Mouse (Mus musculus): ENCODE measurements around the gene Aspa.

Gene Aspa

GRCm38 (mm10) chr11:73257362-73257945 is 71.9 kb downstream of the Aspa start:
- no peak for DNase-seq (ENCODE audit: low spot score in 2 of 2)

Measured in left cerebral cortex, adult 9 months (tissue).